Mouse (Mus musculus): ENCODE data around the gene Rhcg. TPM values are rescaled to one million over a fixed set of nuclear protein-coding genes. Genes with fewer than 3 reads are reported as not detected.

The Rhcg gene
- 10 to 100 TPM in 1 of 2 experiments, 1 to 10 TPM in 1; 1.7 to 12.8 TPM for total RNA-seq (2021)
- long read RNA-seq, experiment 1, partial matches to known transcripts, result 0 of 3 reads
- long read RNA-seq, experiment 1, other reads (novel, unspliced or antisense), result 2 of 3 reads
- long read RNA-seq, experiment 2, transcript Rhcg-201 (11 exons, 2,090 nt), result major isoform, 22 of 35 reads
- long read RNA-seq, experiment 2, partial matches to known transcripts, result 1 of 35 reads
- long read RNA-seq, experiment 2, other reads (novel, unspliced or antisense), result 12 of 35 reads

DNA sequence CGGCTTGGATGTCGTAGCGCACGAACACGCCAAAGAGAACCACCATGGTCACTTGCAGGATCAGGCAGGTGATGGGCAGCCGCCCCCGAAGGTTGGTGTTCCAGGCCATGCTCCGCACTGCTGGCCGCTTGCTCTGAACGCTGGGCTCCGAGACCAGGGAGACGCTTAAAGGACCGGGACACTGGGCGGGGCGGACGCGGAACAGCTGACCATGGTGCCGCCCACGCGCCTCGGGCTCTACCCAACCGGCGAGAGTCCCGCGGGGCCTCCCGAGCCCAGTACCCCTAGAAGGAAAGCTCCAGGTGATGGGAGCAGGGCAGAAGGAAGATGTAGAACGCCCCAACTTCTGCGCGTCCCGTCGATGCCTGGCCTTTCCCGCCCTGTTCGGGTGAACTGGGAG lies at the start of gene Rhcg:
Rhcg (minus strand) TSS at position 240 of the 400 bp plus-strand sequence.
- no peak for DNase-seq (ENCODE audit: low spot score in 2 of 2)

DNA sequence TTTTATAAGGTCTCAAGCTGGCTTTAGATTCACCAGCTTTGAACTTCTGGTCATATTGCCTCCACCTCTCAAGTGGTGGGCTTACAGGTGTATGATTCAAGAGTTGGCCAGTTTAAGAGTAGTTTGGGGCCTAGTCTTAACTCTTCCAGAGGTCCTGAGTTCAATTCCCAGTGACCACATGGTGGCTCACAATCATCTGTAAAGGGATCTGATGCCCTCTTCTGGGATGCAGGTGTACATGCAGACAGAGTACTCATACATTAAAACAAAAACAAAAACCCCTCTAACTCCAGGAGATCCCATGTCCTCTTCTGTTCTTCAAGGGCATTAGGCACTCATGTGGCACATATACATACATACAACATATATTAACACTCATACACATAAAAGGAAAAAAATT lies 49.2 kb upstream of the Rhcg start:
- DNase-seq (ENCODE audit: low spot score in 2 of 2), result no peak

DNA sequence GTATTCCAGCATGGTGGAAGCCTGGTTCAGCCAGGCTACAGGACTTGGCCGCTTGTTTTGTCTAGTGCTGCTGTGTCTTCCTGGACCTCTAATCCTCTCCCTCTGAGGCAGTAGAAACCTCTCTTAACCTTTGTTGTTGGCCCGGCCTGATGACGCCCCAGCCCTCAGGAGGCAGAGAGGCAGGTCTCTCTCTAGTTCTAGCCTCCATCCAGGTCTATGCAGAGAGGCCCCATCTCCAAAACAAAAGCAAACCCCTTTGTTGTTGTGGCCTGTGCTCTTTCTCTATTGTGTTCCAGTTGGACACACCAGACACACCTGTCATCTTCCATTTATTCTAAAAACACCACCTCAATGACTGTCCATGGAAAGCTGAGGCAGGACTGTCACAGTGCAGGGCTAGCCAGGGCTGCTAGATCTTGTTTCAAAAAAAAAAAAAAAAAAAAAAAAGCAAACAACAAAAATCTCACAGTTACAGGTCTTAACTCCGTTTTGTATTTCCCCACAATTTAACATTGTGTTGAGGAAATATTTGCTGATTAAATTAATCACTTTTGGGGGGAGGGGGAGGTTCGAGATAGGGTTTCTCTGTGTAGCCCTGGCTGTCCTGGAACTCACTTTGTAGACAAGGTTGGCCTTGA lies 43.9 kb upstream of the Rhcg start:
- no peak for DNase-seq (ENCODE audit: low spot score in 2 of 2)

DNA sequence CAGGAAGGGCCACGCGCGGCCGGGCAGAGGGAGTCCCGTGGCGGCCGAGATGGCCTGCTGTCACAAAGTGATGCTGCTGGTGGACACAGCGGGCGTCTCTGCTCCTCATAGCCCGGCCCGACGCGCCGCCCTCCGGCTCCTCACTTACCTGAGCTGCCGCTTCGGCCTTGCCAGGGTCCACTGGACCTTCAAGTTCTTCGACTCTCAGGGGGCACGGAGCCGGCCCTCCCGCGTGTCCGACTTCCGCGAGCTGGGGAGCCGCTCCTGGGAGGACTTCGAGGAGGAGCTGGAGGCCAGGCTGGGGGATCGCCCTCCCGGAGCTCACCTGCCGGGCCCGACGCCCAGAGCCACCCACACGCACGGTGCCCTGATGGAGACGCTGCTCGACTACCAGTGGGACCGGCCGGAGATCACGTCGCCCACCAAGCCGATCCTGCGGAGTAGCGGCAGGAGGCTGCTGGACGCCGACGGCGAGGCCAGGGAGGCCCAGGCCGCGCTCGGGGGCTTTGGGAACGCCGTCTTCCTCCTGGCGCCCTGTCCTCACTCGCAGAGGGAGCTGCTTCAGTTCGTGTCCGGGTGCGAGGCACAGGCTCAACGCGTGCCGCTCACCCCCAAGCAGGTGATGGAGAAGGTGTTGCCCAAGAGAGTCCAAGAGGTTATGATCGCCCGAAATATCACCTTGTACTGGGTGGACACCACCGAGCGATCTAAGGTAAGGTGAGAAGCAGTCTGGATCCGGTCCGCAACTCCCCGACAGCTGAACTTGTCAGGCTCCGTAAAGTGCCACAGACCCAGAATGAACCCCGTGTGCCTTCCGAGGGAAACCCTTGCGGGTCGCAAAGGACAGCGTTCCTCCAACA lies 43.1 kb upstream of the Rhcg start:
- peak in 1 of 2 experiments; percentile 11 for DNase-seq (ENCODE audit: low spot score in 2 of 2)

DNA sequence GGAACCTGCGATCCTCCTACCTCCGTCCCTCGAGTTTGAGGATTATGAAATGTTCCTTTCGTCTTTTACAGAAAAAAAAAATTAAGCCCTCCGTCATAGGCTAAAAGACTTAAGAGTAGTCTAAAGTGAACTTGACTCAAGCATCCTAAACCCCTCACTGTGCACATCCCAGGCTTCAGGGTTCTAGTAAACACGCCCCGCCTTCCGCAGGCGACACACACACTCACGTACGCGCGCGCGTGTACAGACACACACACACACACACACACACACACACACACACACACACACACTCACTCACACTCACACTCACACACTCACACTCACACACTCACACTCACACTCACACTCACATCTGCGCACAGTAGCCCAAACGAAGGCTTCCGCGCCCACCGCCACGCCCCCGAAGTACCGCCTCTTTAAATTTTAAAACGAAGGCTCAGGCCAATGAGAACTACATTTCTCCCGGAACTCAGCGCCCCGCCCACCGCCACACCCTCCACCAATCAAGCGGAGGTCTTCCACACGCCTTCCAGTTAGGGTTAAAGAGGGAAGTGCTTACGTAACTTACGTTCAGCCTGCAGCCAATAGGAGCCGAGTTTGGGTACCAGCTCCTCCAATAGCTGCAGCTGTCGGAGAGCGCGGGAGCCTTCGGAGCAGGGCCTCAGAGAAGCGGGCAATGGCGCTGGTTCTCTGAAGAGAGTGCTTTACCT lies 42.3 kb upstream of the Rhcg start, which contains the start of gene Ticrr:
Ticrr (plus strand) TSS at position 619 of the 713 bp plus-strand sequence.
- DNase-seq (ENCODE audit: low spot score in 2 of 2), result peak; percentile 87 to 89

DNA sequence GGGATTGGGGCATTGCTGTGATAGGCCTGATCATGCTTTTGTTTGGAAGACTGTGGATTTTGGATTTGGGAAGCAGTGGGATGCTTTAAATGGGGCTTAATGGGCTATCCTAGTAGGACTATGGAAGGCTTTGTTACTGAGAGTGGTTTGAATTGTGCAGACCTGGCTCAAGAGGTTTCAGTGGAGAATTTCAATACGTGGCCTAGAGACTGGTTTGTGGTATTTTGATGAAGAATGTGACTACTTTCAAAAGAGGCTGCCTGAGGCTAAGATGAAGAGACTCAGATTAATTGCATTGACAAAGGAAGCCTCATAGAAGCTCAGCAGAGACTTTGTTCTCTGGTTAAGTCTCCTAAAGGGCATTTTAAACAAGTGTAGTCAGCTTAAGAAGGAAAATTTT lies 37.1 kb upstream of the Rhcg start:
- no peak for DNase-seq (ENCODE audit: low spot score in 2 of 2)

DNA sequence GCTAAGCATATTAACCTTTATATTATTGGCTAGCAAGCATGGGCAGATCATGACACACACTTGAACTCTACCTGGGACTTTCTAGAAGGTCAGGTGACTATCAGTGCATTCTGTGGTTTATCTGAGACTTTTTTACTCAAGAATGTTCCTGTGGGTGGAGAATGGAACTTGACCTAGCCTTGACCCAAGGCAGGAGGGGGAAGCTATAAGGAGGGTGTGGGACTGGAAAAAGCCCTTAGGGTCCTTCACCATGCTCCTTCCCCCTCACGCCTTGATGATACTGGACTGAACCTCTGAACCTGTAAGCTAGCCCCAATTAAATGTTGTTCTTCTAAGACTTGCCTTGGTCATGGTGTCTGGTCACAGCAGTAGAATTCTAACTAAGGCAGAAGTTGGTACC lies 36.7 kb upstream of the Rhcg start:
- no peak for DNase-seq (ENCODE audit: low spot score in 2 of 2)

DNA sequence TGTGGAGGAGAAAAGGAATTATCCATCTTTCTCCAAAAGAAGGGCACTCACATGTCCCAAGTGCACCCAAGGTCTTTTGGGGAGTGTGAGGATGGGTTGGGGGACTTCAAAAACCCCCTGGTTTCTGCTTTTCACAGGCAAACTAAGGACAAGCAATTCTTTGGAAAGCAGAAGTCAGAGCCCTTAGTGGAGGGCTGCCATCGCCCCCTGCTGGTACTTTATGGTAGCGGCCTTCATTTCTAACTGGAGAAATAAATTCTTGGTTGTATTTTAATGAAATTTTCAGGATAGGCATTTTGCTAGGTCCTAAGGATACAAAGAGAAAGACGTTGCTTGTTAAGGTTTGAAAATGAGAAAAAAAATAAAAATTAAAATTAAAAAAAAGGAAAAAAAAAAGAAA lies 31.5 kb upstream of the Rhcg start:
- DNase-seq (ENCODE audit: low spot score in 2 of 2), result peak; percentile 12 to 24

DNA sequence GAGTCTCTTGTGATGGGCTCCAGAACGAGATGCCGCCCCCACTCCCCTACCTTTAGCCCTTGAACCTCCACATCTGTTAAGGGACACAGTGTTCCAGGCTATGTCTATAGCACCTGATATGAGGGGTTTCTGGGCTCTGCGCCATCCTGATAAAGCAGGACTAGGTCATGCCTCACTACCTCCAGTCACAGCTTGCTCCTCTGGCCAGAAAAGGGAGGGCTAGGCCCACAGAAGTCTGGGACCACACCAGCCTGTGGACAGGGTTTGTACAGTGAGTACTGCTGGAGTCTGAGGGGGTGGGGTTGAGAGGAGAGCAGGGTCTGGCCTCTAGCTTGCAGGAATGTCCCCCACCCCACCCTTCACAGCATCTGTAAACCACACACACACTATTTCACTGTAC lies 29.8 kb upstream of the Rhcg start:
- no peak for DNase-seq (ENCODE audit: low spot score in 2 of 2)

DNA sequence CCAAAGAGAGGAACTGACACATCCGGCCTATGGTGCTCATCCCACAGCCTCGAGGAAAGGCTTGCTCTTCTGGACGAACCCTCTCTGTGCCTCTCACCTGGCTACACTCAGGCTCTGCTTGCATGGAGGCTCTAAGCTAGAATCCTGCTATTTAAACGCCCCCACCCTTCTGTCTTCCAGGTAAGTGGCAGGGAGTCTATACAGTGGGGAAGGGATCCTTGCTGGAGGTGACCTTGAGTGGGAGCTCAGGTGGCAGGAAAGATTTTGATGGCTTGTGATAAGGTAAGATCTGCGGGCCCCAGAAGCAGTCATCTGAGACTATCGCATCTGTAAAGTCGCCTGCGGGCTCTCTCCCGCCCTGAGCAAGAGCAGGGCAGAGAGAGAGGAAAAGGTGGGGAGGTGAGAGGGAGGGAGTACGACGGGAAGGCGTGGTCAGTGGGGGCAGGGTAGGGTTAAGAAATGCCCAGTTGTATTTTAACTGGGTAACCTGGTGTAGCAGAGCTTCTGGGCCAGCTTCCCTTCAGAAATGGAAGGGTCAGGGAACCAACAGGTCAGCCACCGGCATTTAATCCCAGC lies 14.4 kb upstream of the Rhcg start:
- DNase-seq (ENCODE audit: low spot score in 2 of 2), result no peak

DNA sequence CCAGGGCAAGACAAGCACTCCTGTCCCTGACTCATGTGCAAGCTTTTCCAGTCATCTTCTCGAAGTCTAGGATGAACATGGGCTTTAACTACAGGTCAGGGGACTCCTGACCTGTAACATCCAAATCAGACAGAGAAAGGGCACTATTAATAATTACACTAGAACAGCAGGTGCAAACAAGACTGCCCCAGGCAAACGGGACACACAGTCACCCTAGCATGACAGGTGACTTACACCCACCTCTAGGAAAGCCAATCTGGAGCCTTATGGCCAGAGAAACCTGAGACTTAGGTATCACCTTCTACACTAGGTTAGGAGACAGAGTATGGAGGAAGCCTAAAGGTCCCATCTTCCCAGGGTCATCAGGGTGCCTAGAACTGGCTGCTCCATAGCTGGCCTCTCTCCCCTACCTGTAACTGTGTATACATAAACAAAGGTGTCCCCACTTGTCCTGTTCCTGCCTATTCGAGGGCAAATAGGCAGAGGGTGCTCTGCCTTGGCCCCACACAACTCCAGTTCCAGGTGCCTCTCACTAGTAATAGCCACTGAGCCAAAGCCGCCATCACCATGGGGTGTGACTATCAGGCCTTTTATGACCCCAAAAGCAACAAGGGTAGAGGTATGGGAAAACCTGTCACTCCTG lies 10.9 kb upstream of the Rhcg start:
- no peak for DNase-seq (ENCODE audit: low spot score in 2 of 2)

DNA sequence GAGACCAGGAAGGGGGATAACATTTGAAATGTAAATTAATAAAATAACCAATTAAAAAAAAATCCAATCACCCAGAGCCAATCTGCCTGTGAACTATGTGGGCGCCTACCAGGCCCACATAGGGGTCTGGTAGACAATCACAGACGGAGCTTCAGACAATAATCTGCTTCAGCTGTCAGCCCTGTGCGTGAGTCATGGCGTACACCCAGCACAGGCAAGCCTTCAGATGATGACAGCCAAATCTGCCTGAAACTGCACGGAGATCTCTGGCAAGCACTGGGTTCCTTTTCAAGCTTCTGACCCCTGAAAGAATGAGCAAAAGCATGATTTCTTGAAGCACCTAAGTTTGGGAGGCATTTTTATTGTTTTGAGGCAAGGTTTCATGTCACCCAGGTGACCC lies 8.7 kb upstream of the Rhcg start:
- no peak for DNase-seq (ENCODE audit: low spot score in 2 of 2)

DNA sequence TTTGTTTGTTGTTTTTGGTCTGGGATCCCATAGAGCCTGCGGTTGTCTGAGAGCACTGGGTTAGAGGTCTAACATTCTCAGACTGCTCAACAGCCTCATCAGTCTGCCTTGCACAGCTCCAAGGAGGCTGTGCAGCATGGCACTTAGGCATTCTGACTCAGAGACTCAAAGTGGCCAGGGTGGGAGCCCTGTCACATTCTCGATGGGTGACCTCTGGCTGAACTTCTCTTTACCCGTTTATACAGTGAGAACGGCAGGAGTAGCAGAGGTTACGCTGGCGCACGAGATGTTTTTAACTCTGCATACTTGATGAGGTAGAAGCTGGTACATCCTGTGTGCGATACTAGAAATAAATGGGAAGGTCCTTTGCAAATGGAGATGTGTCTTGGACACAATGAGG lies 5.6 kb upstream of the Rhcg start:
- no peak for DNase-seq (ENCODE audit: low spot score in 2 of 2)

DNA sequence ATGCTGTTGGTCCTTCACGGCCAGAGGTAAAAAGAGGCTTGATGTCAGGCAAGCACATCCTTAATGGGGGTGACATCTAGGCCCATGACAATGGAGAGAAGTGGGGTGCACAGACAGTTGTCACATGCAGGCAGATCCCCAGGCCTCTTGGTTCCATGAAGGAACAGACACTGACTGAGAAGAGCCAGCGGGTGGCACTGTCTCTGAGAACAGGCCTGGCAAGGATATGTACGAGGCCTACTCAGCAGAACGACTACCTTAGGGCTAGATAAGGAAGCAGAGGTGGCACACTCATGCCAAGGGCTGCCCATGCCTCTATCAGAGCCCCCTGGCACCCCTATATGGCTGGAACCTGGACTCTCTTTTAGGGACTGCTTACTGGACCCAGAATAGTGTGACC lies 2.0 kb upstream of the Rhcg start:
- no peak for DNase-seq (ENCODE audit: low spot score in 2 of 2)

DNA sequence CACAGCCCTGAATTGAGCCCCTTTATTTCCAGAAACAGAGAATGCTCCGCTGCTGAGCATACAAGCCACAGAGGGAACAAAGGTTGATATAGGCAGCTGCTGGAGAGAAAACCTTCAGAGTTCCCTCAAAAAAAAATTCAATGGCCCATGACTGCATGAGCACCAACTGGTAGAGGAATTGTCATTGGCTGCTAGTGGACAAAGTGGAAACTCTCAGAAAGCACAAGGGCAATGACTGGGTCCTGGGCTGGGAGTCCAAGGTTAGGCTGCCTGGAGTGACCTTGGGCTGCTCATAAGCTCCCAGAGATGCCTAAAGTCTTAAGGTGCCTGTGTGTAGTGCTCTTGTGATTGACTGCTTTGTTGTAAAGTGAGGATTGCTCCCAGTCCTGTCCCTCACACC lies 1.5 kb downstream of the Rhcg start:
- no peak for DNase-seq (ENCODE audit: low spot score in 2 of 2)

DNA sequence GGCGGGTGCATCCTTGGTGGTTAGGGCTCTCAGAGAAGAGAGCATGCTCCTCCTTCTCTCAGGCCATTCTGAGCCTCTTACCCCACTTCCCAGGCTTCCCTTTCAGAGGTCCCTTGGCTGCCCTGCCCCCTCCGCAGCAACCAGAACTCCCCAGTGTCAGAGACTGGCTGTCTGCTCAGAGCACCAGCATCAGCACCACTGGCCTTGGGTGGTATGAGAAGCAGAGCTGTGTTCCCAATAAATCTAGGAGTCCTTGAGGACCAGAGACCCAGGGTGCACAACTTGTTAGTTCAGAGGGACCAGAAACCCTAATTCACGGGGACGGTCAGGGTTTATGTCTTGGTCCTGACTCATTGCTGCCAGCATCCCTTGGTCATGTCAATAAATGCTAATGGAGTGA lies 2.4 kb downstream of the Rhcg start:
- no peak for DNase-seq (ENCODE audit: low spot score in 2 of 2)

DNA sequence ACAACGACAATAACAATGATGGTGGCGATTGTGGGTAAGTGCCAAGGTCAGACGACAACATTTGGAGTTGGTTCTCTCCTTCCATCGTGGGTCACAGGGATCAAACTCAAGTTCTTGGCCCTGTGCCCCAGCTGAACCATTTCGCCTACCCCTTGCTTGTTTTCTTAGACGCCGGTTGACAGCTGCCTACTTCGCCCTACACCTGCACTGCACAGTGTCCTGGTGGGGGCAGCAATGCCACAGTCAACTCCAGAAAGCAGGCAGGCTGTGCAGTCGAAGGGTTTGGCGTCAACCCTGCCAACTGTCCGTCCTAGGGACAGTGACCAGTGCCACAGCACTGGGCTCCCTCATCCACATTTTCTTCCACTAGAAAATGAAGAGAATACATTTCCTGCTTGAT lies 4.1 kb downstream of the Rhcg start:
- DNase-seq (ENCODE audit: low spot score in 2 of 2), result no peak

DNA sequence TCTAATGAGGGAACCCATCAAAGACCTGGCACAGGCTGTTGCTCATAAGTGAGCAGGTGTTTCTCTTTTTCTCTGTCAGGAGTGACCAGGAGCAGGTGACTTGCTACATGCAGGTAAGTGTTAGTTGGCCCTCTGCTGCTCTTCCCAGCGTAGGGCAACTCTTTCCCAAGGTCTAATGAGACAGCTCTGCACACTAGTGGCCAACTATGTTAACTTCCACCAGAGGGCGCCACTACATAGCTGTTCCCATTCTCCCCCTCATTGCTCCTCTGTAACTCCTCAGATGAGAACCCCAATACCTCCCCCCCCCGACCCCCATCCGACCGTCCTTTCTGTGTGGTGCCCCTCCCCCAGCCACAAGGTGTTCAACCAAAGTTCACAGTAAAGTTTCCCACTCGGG lies 4.7 kb downstream of the Rhcg start:
- DNase-seq (ENCODE audit: low spot score in 2 of 2), result peak in 1 of 2 experiments; percentile 27

DNA sequence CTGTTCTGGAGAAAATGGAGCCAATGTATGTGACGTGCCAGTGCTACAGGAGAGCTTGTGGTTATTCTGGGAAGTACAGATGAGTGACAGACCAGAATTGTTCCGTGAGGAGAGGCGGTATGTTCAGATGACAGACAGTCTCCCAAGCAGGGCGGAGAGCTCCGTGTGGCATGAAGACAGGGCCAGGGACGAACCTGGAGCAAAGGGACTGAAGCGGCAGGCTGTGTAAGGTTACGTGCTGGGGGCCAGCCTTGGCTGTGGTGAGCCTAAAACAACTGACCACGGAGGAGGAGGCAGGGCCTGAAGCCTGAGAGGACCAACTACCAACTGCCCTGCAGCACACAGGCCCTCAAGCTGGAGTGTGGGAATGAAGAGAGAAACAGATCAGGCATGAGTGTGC lies 5.6 kb downstream of the Rhcg start:
- DNase-seq (ENCODE audit: low spot score in 2 of 2), result no peak

DNA sequence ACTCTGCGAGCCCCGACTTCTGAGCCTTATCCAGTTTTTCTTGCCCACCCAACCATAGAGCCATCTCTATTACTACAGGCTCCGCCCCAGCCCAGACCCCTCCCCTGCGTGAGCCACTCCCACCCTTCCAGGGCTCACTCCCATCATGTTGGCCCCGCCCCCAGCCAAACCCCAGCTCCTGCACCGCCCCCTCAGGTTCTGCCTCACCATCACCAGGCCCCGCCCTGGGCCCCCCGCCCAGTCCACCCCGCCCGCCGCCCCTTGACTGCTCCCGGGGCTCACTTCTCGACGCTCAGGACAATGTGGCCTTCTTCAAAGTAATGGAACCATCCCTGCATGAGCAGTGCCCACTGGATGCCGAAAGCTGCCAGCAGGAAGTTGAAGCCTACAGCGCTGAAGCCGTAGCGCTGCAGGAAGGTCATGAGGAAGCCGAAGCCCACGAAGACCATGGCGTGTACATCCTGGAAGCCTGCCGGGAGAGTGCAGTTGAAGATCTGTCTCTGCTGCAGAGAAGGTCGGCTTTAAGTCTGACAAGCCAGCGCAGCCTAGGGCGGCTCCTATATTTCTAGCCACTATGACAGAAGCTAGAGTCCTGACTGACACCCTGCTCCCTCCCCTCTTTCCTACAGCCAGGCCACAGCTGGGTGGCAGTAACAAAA lies 10.1 kb downstream of the Rhcg start:
- no peak for DNase-seq (ENCODE audit: low spot score in 2 of 2)

Measured in adrenal gland, postnatal 4 days (tissue).